Mouse (Mus musculus) MEL-GATA-1-ER (cell line): ENCODE data around the gene Tnfaip6.
A peak's percentile ranks its signal among the peaks of the same experiment; 100 is the strongest.
"Not testable (repeated sequence)": the region's sequence is repeated elsewhere in the genome, so short reads cannot be mapped to it uniquely, and the experiment has no call there.

Source experiments
- DNase-seq: peaks from one replicate; pipeline ENCODE4 v3.0.0-alpha.2; 2012; ENCODE audit warnings: low read depth; ENCODE audit errors: extremely low read depth

The Tnfaip6 gene

GRCm38 (mm10) chr2:52037882-52038281 is at the start of gene Tnfaip6:
Tnfaip6 (plus strand) TSS chr2:52038009.
- no peak for DNase-seq

- DNase-seq, result no peak
Measured at GRCm38 (mm10) chr2:51989559-51989958, 48.2 kb upstream of the Tnfaip6 start.

- DNase-seq, result no peak
Measured at GRCm38 (mm10) chr2:51991447-51991846, 46.4 kb upstream of the Tnfaip6 start.

DNA sequence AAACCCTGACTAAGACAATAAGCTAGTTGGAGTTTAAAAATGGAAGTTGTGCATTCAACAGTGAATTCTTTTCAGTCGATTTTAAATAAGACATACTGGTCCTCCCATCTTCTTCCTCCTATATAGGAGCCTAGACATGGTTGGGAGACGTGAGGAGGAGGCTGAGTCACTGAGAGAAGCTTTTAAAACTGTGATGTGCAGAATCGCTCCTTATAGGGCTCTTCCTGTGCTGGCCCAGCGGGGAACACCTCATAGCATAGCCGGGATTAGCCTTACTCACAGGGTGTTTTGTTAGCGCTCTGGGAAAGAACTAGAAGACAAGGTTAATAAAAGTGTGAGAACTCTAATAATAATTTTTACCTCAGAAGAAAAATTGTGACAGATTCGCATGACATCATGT is 37.8 kb upstream of the Tnfaip6 start:
- no peak for DNase-seq

DNA sequence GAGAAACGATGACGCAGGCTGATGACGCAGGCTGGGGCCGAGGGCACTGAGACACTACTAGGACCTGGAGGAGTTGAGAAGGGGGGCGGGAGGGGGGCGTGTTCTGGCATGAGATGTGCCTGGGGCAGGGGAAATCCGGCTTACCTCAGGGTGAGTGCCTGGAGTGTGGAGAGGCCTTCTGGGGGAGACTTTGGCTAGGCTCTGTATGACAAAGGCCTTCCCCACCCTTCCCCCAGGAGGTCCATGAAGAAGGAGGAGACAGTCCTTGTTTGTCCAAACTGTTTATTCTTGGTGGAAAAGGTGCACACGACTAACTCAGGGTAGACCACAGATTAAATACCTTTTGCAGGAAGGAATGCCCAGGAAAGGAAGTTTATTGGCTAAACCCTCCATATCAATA is 36.3 kb upstream of the Tnfaip6 start:
- DNase-seq, result no peak

GRCm38 (mm10) chr2:52002299-52002698 is 35.5 kb upstream of the Tnfaip6 start:
- not testable (repeated sequence) for DNase-seq

- no peak for DNase-seq
Measured at GRCm38 (mm10) chr2:52006380-52006779, 31.4 kb upstream of the Tnfaip6 start.

DNA sequence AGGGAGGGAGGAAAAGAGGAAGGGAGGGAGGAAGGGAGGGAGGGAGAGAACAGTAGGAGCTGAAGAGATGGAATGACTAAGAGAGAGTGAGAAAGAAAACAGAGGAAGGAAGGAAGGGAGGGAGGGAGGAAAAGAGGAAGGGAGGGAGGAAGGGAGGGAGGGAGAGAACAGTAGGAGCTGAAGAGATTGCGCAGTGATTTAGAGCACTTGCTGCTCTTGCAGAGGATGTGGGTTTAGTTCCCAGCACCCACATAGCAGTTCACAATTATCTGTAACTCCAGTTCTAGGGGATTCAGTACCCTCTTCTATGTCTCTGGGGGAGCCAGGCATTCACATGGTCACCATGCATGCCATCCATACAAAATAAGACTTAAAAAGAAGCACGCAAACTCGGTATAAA is 26.0 kb upstream of the Tnfaip6 start:
- DNase-seq, result not testable (repeated sequence)

GRCm38 (mm10) chr2:52013306-52013820 is 24.4 kb upstream of the Tnfaip6 start:
- no peak for DNase-seq

DNA sequence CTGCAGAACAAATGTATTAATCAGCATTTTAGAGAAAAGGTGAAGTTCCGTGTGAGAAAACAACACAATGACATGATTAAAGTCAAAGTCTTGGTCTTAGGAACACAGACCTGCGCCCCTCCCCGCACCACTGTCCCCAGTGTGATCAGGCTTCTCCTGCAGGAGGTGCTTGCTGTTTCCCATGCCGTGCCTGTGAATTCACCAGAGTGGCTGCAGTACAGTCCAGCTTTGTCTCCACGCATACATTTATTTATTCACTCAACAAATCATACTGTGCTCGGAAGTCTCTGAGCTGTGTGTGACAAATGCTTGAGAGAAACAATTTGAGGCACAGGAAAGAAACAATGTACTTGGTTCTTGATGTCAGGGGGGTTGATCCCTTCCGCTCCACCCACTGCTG is 21.4 kb upstream of the Tnfaip6 start:
- no peak for DNase-seq

DNA sequence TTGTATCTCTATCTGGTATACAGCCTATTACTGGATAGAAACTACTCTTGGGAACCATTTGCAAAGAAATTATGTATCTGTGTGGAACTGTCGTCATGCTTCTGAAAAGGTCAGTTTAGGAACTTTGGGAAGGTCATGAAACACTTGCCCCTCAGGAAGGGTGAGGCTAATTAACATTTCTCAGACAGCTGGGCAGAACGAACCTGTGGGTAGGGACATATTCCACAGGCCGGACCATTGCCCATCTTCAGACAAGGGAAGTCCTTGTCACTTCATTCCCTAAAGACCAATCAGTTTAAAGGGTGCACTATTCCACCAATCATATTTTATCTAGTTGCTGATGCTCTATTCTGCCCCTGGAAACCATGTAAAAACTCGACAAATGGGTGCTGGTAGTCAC is 10.7 kb upstream of the Tnfaip6 start:
- DNase-seq, result no peak

GRCm38 (mm10) chr2:52029426-52029825 is 8.4 kb upstream of the Tnfaip6 start:
- peak; percentile 7 for DNase-seq

DNA sequence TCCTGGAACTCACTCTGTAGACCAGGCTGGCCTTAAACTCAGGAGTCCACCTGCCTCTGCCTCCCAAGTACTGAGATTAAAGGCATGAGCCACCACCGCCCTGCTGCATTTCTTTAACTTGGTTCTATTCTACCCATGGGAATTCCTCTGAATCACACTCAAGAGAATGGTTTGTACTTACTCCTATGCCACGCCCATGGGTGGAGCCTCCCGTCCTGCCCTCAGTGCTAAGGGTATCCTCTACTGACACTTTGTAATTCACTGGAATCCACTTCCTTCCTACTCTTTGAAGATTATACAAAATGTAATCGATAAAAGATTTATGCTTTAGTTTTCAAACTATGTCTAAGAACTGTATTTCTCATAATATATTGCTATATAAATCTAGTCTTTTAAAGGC is 6.3 kb upstream of the Tnfaip6 start:
- DNase-seq, result no peak

- no peak for DNase-seq
Measured at GRCm38 (mm10) chr2:52034601-52035000, 3.2 kb upstream of the Tnfaip6 start.

- DNase-seq, result no peak
Measured at GRCm38 (mm10) chr2:52035144-52035543, 2.7 kb upstream of the Tnfaip6 start.

GRCm38 (mm10) chr2:52036929-52037595 is 747 bp upstream of the Tnfaip6 start:
- no peak for DNase-seq

DNA sequence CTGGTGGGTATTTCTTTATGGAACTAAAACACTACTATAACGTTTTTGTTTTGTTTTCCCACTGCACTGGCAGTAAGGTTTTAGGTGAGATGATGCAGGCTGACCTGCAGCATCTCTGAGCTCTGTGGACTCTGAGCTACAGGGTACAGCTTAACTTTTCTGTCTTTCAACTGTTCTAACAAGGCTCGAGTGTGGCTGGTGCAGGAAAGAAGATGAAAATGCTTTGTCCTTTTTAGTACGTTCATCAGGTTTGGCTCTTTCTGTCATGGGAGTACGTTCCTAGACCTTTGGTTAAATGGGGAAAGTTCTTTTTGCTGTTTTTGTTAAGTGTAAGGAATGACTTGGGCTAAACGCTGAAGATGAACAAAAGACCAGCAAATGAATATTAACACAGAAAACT is 749 bp downstream of the Tnfaip6 start:
- DNase-seq, result no peak

GRCm38 (mm10) chr2:52039083-52039801 is 1.4 kb downstream of the Tnfaip6 start:
- DNase-seq, result no peak

GRCm38 (mm10) chr2:52042132-52042531 is 4.3 kb downstream of the Tnfaip6 start:
- DNase-seq, result no peak

DNA sequence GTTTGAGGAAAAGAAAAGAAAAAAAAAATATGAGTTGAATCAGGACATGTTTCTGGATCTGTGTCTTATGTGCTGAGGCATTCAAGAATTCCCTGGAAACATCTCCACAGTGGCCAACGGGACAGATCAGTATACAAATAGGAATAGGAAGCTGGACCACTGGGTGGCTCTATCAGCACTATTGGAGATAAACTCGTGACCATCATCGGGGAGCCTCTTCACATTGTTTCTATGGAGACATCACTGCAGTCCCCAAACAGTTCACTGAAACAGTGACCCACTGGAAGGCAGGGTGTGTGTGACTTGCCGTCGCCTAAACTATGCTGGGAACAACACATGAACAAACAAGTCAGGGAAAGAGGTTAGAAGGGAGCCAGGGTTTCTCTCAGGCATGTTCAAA is 4.9 kb downstream of the Tnfaip6 start:
- DNase-seq, result no peak

- no peak for DNase-seq
Measured at GRCm38 (mm10) chr2:52043485-52043884, 5.7 kb downstream of the Tnfaip6 start.

- no peak for DNase-seq
Measured at GRCm38 (mm10) chr2:52046032-52046431, 8.2 kb downstream of the Tnfaip6 start.

DNA sequence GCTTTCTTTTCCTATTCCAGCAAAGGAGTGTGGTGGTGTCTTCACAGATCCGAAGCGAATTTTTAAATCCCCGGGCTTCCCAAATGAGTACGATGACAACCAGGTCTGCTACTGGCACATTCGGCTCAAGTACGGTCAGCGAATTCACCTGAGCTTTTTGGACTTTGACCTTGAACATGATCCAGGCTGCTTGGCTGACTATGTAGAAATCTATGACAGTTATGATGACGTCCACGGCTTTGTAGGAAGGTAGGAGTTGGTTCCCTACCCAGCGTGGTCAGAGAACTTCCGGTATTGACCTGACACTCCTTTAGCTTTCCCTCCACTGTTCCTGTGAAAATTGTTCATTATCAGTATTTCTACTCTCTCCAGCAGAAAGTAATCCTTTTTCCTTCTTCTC is 13.0 kb downstream of the Tnfaip6 start:
- DNase-seq, result no peak
